Mouse (Mus musculus): ENCODE results near the gene Epas1. TPM values are rescaled to one million over a fixed set of nuclear protein-coding genes. Genes with fewer than 3 reads are reported as not detected.

The Epas1 gene
- total RNA-seq, 1 experiment from 2014 or later: 0.41 TPM

DNA sequence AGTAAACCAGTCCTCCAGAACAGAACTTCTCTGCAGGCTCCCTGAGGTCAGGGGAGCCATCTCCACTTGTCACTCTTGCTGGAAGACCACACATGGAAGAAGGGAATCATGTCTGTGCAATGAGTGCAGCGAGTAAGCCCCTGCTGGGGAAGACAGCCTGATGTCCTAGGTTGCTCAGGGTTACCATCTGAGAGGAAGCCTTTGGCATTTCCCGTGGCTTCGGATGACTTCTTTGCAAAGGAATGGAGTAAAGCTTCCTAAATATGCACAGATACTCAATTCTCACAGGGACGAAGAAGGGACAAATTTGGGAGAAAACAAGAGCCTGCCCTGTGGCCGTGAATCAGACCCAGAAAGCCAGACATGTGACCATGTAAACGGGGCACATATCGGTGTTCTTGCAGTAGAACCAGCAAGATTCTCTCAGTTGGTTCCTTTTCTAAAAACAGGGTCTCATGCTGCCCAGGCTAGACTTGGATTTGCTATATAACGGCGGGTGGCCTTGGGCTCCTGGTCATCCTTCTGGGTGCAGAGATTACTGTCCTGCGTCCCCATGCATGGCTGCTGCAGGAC is 31.0 kb downstream of the Epas1 start:
- ATAC-seq (replicated peaks; ENCODE audit: low read depth, poor library complexity, severe bottlenecking): no peak

DNA sequence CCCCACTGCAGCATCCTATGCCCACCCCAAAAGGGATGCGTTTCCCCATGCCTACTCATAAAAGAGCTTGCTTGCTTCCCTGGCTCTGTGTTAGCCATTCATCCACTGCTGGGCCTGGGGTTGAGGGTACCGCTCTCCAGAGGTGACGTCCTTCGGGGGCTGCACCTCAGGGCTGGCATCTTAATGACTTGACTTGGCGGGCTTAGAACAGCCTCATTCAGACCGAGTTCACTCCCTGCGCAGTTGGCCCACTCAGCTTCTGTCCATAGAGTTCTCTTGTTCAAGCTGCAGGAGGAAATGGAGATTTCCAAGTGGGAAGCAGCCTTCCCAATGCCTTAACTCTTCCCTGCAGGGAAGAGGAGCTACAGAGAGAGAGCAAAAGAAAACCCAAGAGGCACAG is 32.1 kb downstream of the Epas1 start:
- ATAC-seq (replicated peaks; ENCODE audit: low read depth, poor library complexity, severe bottlenecking): no peak

DNA sequence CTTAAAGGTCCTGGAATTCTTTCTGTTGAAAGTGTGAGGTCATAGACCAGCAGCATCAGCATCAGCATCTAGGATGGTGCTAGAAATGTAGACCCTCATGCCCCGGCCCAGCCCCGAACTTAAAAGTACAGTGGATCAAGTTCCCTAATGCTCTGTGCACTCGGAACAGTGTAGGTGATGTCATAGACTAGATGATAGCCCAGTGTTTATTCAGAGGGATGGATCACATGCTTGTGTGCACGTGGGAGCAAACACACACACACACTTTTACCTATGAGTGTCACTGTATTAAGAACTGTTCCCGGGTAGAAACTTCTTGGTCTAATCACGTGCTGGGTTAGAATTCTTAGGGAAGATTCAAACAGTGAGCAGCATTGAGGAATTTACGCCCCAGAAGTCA is 33.0 kb downstream of the Epas1 start:
- ATAC-seq (replicated peaks; ENCODE audit: low read depth, poor library complexity, severe bottlenecking): no peak

DNA sequence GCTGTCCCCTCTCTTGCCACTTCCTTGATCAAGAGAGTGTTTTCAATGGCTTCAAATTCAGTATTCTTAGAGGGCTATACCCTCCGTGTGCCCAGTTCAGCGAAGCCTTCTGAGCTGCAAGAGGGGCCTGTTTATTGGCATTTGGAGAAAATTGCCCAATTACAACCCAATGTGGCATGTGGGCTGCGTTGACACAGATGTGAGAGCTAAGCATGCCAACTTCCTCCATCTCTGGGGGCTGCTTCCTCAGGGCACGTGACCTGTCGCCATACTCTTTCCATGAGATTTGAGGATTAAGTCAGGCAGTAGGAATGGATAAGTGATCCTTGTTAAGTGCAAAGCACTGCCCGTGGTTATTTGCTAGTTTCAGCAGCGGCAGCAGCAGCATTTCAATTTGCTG is 34.3 kb downstream of the Epas1 start:
- peak; percentile 66 for ATAC-seq (replicated peaks; ENCODE audit: low read depth, poor library complexity, severe bottlenecking)

DNA sequence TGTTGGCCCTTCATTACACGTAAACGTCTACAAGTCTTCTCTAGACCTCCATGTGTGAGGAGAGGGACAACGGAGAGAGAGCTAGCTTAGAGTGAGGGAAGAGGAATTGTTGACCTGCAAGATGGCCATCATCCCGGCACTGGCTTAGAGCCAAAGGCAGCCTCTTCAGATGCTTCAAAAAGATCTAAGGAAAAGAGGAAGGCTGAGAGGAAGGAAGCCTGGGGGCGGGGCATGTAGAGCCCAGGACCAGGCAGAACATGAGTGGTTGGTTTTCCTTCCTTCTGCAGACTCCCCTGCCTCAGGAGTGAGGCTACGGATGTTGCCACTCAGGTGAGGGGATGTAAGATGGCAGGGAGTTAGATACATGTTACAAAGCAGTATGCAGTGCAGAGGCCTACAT is 34.8 kb downstream of the Epas1 start:
- peak; percentile 49 for ATAC-seq (replicated peaks; ENCODE audit: low read depth, poor library complexity, severe bottlenecking)

DNA sequence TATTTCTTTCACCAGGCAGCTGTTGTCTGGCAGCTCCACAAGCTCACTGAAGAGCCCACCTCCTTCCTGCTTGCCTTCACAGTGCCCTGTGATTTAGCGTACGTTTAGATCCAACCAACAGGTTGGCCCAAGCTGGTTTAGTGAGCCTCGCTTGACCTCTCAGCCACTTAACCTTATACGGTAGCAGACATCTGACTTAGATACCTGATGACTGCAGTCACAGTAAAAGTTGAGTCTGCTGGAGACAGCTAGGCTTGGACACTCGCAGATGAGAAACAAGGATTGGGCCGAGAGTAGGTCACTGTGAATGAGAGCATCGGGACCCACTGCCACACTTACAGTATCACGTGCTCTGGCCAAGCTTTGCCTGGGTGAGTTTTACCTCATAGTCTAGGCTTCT is 38.4 kb downstream of the Epas1 start:
- ATAC-seq (replicated peaks; ENCODE audit: low read depth, poor library complexity, severe bottlenecking): no peak

DNA sequence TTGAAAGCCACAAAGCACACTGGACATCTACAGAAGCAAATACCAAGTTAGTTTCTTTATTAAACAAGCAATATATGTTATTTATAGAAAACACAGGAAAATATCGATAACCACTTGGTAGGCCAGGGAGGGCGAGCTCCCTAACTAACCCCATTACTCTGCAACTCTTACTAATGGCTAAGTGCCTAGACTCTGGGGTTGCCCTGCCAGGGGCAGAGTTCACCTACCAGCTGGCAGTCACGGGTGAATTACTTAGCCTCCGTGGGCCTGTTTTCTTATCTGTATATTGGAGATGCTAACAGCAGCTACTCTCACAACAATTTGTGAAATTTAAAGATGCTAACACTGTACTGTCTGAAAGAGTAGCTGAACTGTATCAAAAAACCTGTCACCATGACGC is 42.3 kb downstream of the Epas1 start:
- no peak for ATAC-seq (replicated peaks; ENCODE audit: low read depth, poor library complexity, severe bottlenecking)

DNA sequence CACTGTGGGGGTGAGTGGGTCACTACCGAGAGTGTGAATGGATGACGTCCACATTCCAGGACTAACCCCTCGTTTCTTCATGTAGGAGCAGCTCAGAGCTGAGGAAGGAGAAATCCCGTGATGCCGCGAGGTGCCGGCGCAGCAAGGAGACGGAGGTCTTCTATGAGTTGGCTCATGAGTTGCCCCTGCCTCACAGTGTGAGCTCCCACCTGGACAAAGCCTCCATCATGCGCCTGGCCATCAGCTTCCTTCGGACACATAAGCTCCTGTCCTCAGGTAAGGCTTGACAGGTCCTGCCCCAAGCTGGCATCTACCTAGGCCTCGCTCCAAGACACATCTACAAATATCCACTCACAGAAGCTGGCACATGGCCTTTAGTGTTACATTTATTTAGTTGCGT is 43.5 kb downstream of the Epas1 start:
- no peak for ATAC-seq (replicated peaks; ENCODE audit: low read depth, poor library complexity, severe bottlenecking)

DNA sequence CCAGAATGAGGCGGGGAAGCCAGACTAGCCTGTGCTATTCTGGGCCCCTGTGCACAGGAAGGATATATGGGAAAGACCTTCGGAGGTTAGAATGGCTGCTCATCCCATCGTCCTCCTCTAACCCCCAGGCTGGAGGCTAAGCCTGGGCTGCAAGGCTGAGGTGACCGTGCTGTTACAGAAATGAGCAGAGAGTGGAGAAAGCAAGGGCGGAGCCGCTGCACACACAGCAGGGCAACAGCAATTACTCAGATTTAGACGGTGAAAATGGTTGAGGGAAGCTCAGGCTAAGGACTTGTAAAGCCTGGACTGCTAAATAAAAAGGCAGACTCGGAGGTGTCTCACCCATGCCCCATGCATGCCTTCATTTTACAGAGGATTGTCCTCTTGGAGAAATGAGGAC is 45.0 kb downstream of the Epas1 start:
- no peak for ATAC-seq (replicated peaks; ENCODE audit: low read depth, poor library complexity, severe bottlenecking)

DNA sequence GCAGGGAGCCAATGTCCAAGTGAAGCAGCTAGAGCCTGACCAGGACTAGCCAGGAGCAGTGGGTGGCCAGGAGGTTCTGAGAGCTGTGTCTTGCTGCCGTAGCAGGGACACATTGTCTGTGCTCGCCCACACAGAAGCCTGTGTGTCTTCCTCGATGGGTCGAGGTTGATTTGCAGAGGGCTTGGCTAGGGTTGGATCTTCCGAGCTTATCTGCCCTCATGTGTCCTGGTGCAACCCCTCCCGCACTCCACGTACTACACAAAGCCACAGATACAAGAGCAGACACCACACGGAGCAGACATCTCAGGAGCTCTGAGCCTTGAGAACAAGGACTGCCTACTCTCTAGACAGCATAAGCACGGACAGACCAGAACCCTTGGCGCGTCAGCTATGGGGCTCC is 45.5 kb downstream of the Epas1 start:
- peak; percentile 24; the same call in 1 of the 2 replicates for ATAC-seq (replicated peaks; ENCODE audit: low read depth, poor library complexity, severe bottlenecking)

DNA sequence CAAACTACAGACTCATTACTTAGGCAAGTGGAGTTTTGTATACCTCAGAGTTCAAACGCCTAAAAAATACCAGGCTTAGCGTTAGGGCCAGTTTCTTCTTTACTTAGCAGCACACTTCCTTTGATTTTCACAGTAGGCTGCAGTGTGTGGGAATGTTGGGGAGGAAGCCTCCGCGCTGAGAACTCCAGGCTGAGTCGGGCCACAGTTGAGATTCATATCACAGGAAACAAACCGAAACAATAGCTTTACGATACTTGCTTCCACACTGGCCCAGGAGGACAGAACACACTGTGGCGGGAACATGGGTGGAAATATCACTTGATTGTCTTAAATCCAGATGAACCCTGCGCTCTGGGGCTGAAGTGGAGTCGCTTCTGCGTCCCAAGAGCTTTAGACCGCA is 47.0 kb downstream of the Epas1 start:
- no peak for ATAC-seq (replicated peaks; ENCODE audit: low read depth, poor library complexity, severe bottlenecking)

DNA sequence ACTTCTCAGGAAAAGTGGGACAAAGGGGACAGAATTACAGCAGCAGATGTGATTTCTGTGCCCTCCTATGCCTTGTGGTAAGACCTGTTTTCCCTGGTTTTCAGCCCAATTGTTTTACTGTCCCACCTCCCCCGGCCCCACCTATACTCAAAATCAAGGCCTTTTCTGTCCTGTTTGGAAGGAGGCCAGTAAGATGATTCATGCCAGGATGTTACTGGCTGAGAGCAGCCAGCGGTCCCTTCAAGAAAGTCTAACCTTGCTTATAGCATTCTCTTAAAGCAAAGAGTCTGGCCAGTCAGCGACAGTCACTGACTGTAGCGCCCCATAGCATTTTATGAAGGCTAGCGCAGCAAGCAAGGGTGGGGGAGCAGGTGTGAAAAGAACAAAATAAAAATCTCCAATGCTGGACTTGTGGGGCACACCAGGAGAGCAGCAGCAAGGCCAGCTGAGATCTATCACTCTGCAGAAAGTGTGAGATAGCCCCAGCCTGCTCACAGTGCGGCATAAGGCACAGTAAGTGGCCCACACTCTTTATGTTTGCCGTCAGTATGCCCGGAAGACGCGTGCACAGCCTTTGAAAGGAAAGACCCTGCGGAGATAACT is 47.8 kb downstream of the Epas1 start:
- no peak for ATAC-seq (replicated peaks; ENCODE audit: low read depth, poor library complexity, severe bottlenecking)

DNA sequence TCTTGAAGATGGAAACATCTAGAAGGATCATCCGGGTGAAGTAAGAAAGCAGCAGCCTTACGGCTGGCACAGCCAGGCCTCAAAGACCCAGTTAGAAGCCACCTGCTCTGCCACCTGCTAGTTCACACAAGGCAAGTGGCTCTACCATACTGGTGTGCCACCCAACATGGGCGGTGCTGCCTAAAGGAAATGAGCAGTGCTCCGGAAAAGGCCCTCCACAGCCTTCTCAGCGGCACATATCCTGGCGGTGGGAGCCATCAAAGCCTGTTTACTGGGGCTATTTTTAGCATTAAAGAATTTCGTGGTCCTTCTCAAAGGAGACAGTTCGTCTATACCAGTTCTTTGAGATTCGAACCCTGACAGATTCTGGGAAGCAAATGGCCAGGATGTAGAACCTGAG is 48.4 kb downstream of the Epas1 start:
- ATAC-seq (replicated peaks; ENCODE audit: low read depth, poor library complexity, severe bottlenecking): no peak; the same call in 1 of the 2 replicates

DNA sequence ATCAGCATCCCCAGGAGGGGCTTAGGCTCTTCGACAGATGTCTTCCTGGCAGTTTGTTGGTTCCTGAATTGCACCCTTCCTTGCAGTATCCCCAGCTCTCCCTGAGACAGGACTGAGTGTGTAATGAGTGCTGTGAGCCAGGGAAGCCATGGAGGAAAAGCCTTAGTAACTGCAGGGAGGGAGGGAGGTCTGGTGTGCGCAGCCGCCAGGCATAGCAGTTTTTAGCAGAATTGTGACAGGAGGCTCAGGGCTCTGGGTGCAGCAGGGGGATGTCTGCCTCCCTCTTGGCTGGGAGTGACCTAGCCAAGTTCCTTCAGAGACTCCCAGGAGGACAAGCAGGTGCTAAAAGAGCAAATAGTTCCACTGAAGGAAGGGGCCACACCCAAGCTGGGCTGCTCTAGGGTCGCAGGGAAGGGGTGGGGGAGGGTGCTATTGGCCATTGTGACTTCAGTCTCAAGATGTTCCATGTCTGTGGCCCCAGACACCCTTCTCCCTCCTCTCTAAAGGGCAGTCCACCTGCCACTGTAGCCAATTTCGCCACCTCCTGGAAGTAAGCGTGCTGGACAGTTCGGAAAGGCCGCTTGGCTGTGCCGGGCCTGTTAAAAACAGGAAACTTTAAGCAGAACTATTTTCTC is 49.0 kb downstream of the Epas1 start:
- 0 out of 2 replicates have a peak, but pooled peaks have one; percentile 21 for ATAC-seq (replicated peaks; ENCODE audit: low read depth, poor library complexity, severe bottlenecking)

DNA sequence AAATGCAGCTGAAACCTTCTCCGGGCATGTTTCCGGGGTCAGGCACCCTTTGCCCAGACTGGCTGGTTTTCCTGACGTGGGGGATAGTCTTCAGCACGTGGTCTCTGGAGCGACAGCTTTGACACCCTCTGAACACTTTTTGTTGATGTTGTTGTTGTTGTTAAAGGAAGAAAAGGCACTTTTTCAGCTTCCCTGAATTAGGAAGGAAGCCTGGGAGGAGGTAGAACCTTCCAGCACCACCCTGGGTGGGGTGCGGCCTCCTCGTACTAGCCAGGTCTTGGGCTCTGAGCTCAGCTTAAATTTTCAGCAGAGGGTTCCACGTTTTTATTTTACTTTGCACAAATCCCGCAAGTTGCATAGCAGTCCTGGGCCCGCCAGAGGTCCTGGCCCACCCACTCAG is 49.6 kb downstream of the Epas1 start:
- no peak for ATAC-seq (replicated peaks; ENCODE audit: low read depth, poor library complexity, severe bottlenecking)

DNA sequence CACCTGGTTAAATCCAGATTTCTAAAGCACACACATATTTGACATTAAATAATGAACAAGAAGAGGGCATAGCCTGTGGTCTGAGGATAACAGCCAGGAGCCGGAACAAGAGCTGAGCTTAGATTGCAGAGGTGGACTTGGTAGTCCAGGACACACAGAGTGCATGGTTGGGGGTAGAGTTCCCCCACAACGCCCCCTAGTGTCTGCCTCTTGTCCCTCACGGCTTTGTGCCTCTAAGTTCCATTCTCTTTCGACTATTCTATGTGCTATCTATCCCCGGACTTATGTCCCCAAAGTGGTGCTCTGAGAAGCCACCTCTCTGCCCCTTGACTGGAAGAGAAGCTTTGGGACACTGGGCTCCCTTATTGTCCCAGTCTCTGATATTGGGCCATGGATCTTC is 50.2 kb downstream of the Epas1 start:
- ATAC-seq (replicated peaks; ENCODE audit: low read depth, poor library complexity, severe bottlenecking): 0 out of 2 replicates have a peak, but pooled peaks have one; percentile 46

DNA sequence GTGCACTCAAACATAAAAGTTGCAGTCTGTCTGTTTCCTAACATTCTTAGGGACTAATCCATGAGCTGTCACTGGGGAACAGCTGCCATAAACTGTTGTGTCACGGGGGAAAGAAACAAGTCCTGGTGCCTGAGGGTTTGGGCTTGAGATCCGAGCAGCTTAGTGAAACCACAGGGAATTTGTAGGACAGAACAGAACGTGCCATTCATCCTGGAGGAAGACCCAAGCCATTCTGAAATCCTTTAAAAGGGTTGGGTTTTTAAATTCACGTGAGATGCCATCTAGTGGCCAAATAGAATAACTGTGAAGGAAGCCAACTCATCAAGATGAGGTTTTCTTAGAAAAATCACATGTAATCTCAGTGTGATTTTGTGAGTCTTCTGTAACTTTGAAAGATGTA is 58.5 kb downstream of the Epas1 start:
- ATAC-seq (replicated peaks; ENCODE audit: low read depth, poor library complexity, severe bottlenecking): no peak

DNA sequence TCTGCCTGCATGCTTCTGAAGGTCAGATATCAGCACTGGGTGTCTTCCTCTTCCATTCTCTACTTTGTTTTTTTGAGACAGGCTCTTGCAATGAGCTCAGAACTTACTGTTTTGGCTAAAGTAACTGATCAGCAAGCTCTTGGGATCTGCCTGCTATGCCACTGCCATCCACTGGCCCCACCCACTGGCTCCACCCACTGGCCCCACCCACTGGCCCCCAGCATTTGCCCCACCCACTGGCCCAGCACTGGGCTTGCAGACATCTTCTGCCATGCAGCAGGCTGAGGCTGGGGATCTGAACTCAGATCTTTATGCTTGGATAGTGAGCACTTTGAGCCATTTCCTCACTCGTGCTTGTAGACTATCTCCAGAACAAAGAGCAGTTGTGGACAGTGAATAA is 60.8 kb downstream of the Epas1 start:
- ATAC-seq (replicated peaks; ENCODE audit: low read depth, poor library complexity, severe bottlenecking): peak; percentile 84

DNA sequence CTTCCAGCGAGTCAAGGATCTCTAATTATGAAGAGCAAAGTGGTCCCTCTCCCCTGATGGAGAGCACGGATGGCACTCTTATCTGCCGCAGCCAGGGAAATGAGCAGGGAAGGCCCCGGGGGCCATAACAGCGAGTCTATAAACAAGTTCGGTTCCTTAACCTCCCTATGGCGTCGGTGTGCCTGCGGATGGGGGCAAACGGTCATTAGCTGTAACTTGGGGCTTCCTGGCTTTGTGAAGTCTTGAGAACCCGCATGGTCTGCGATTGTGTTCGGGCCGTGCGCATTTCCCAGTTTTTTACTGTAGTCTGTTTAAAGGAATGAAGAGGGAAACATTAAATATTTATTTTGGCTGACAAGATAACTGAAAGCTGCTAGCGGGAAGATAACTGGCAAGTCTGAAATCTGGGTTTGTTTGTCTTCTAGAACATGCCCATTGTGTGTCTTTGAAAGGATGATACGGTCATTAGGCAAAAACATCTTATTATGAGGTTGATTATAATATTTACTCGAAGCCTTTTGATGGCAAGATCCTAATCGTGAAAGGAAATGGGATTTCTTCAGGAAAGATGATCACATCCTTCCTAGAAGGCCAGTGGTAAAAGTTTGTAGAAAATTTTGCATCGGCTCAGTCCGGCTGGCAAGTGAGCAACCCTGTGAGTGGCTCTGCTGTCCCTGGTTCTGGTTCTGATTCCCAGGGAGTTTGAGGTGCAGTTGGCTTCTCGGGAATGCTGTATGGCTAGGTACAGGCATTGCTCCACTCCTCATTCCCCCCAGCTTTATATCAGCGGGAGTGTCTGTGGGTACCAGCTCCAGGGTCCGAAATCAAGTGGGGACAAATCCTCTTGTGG is 61.7 kb downstream of the Epas1 start:
- no peak for ATAC-seq (replicated peaks; ENCODE audit: low read depth, poor library complexity, severe bottlenecking)

DNA sequence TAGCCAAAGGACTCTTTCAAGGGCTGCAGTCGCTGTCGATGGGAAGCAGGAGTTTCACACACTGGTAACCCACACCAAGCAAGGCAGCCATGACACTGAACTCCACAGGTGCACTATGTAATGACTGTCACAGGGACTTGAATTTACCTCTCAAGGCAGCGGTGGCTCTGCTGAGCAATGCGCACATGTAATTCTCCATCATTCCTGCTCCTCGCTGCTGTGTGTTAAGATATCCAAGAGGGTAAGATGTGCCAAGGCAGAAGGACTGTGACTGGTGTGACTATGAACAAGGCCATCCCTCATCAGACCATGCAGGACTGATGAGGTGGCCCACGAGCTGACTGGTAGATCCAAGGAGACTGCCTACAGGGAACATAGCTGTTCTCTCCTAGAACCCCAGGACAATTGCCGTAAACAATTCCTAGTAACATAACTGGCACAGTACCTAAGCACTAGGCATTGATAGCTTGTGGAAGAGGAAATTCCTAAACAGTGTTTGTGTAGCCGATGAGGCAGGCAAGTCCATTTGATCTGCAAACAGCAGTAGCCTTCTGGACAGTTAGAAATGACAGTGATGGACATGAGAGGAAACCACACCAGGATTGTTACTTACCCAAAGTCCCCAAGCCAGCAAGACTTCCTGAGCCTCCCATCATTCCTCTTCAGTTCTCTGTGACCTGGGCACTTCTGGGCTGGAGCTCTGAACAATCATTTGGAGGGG is 68.7 kb downstream of the Epas1 start:
- no peak for ATAC-seq (replicated peaks; ENCODE audit: low read depth, poor library complexity, severe bottlenecking)
